Mouse (Mus musculus) activated CD4-positive, CD25-positive, alpha-beta regulatory T cell, adult 4 months (primary cell): ENCODE data around the gene Rin2. TPM values are rescaled to one million over a fixed set of nuclear protein-coding genes. Genes with fewer than 3 reads are reported as not detected.

ENCODE experiments used
- ATAC-seq: one replicate; pipeline ENCODE4 v1.8.0; 2017
- polyA plus RNA-seq, 2 experiments: library from polyadenylated mRNA; unstranded; fragments of 100-300 nt; shearing (Covaris generic); gene quantifications; one replicate each; pipeline ENCODE4 v1.2.1; 2017

The Rin2 gene
- 1 to 10 TPM; 1.6 to 4.3 TPM for polyA plus RNA-seq

GRCm38 (mm10) chr2:145675142-145675755 lies at the start of gene Rin2:
Gene Rin2 (plus strand): TSS chr2:145675215.
- no peak for ATAC-seq

GRCm38 (mm10) chr2:145631123-145631798 lies 43.8 kb upstream of the Rin2 start:
- no peak for ATAC-seq

GRCm38 (mm10) chr2:145631799-145632174 lies 43.2 kb upstream of the Rin2 start:
- ATAC-seq = no peak

- ATAC-seq = no peak
Measured at GRCm38 (mm10) chr2:145633811-145634210, 41.2 kb upstream of the Rin2 start.

- ATAC-seq = no peak
Measured at GRCm38 (mm10) chr2:145640255-145640984, 34.6 kb upstream of the Rin2 start.

GRCm38 (mm10) chr2:145655373-145655960 lies 19.5 kb upstream of the Rin2 start:
- no peak for ATAC-seq

- ATAC-seq = no peak
Measured at GRCm38 (mm10) chr2:145656121-145656520, 18.9 kb upstream of the Rin2 start.

- ATAC-seq = no peak
Measured at GRCm38 (mm10) chr2:145656716-145657115, 18.3 kb upstream of the Rin2 start.

GRCm38 (mm10) chr2:145661242-145661641 lies 13.8 kb upstream of the Rin2 start:
- no peak for ATAC-seq

GRCm38 (mm10) chr2:145663899-145664298 lies 11.1 kb upstream of the Rin2 start:
- no peak for ATAC-seq

GRCm38 (mm10) chr2:145664311-145664710 lies 10.7 kb upstream of the Rin2 start:
- no peak for ATAC-seq

GRCm38 (mm10) chr2:145668135-145668534 lies 6.9 kb upstream of the Rin2 start:
- ATAC-seq = no peak

- no peak for ATAC-seq
Measured at GRCm38 (mm10) chr2:145670131-145670530, 4.9 kb upstream of the Rin2 start.

- no peak for ATAC-seq
Measured at GRCm38 (mm10) chr2:145674496-145675141, 396 bp upstream of the Rin2 start.

GRCm38 (mm10) chr2:145675756-145676543 lies 935 bp downstream of the Rin2 start:
- ATAC-seq = no peak

- ATAC-seq = no peak
Measured at GRCm38 (mm10) chr2:145676544-145676925, 1.5 kb downstream of the Rin2 start.

- no peak for ATAC-seq
Measured at GRCm38 (mm10) chr2:145676936-145677335, 1.9 kb downstream of the Rin2 start.

- no peak for ATAC-seq
Measured at GRCm38 (mm10) chr2:145680141-145680540, 5.1 kb downstream of the Rin2 start.

GRCm38 (mm10) chr2:145680762-145681161 lies 5.7 kb downstream of the Rin2 start:
- ATAC-seq = no peak

- ATAC-seq = no peak
Measured at GRCm38 (mm10) chr2:145681626-145682025, 6.6 kb downstream of the Rin2 start.

- no peak for ATAC-seq
Measured at GRCm38 (mm10) chr2:145682924-145683323, 7.9 kb downstream of the Rin2 start.

- ATAC-seq = no peak
Measured at GRCm38 (mm10) chr2:145683536-145683935, 8.5 kb downstream of the Rin2 start.
